Mouse (Mus musculus): ENCODE data around the gene Nt5dc3. TPM values are rescaled to one million over a fixed set of nuclear protein-coding genes. Genes with fewer than 3 reads are reported as not detected.

Gene Nt5dc3
- total RNA-seq (2021), result 10 to 100 TPM; 71.2 to 71.8 TPM
- long read RNA-seq, experiment 1, full-length matches to known transcripts, result 6 of 30 reads
- long read RNA-seq, experiment 1, partial matches to known transcripts, result 1 of 30 reads
- long read RNA-seq, experiment 1, other reads (novel, unspliced or antisense), result 23 of 30 reads
- long read RNA-seq, experiment 2, full-length matches to known transcripts, result 3 of 21 reads
- long read RNA-seq, experiment 2, partial matches to known transcripts, result 1 of 21 reads
- long read RNA-seq, experiment 2, other reads (novel, unspliced or antisense), result 17 of 21 reads

GRCm38 (mm10) chr10:86778398-86779116, at the start of gene Nt5dc3:
Gene Nt5dc3, plus strand, starts transcription at chr10:86779005.
- intact Hi-C loops (cut with DNase I), result loop anchor here (2.0 to 5.0 kb wide), 2 partner anchors 74 to 194 kb away; partner anchors contain the start of genes Hsp90b1 and Ttc41
- peak; percentile 91 to 93 for DNase-seq (ENCODE audit: low spot score in 2 of 2)

- peak; percentile 89 for DNase-seq (ENCODE audit: low spot score in 2 of 2)
- intact Hi-C loops (cut with DNase I), result no loop called here
Observed at GRCm38 (mm10) chr10:86730823-86731499, 47.8 kb upstream of the Nt5dc3 start.

- intact Hi-C loops (cut with DNase I), result no loop called here
Observed at GRCm38 (mm10) chr10:86731500-86731863, 47.3 kb upstream of the Nt5dc3 start.

GRCm38 (mm10) chr10:86735036-86735435, 43.8 kb upstream of the Nt5dc3 start:
- no peak for DNase-seq (ENCODE audit: low spot score in 2 of 2)
- intact Hi-C loops (cut with DNase I), result no loop called here

More at GRCm38 (mm10) chr10:86731500-86731863, 47.3 kb upstream of the Nt5dc3 start:
- no peak for DNase-seq (ENCODE audit: low spot score in 2 of 2)

GRCm38 (mm10) chr10:86742918-86743317, 35.9 kb upstream of the Nt5dc3 start:
- no peak for DNase-seq (ENCODE audit: low spot score in 2 of 2)
- intact Hi-C loops (cut with DNase I), result no loop called here

- intact Hi-C loops (cut with DNase I), result no loop called here
Observed at GRCm38 (mm10) chr10:86744306-86744705, 34.5 kb upstream of the Nt5dc3 start.

GRCm38 (mm10) chr10:86755816-86756502, 22.8 kb upstream of the Nt5dc3 start:
- intact Hi-C loops (cut with DNase I), result no loop called here
- DNase-seq (ENCODE audit: low spot score in 2 of 2), result no peak

More at GRCm38 (mm10) chr10:86744306-86744705, 34.5 kb upstream of the Nt5dc3 start:
- no peak for DNase-seq (ENCODE audit: low spot score in 2 of 2)

- DNase-seq (ENCODE audit: low spot score in 2 of 2), result no peak
- intact Hi-C loops (cut with DNase I), result no loop called here
Observed at GRCm38 (mm10) chr10:86757724-86758123, 21.1 kb upstream of the Nt5dc3 start.

GRCm38 (mm10) chr10:86758211-86758610, 20.6 kb upstream of the Nt5dc3 start:
- intact Hi-C loops (cut with DNase I), result no loop called here
- no peak for DNase-seq (ENCODE audit: low spot score in 2 of 2)

GRCm38 (mm10) chr10:86761236-86761635, 17.6 kb upstream of the Nt5dc3 start:
- intact Hi-C loops (cut with DNase I), result no loop called here
- no peak for DNase-seq (ENCODE audit: low spot score in 2 of 2)

- DNase-seq (ENCODE audit: low spot score in 2 of 2), result no peak
- intact Hi-C loops (cut with DNase I), result no loop called here
Observed at GRCm38 (mm10) chr10:86761722-86762383, 17.0 kb upstream of the Nt5dc3 start.

GRCm38 (mm10) chr10:86762384-86762730, 16.4 kb upstream of the Nt5dc3 start:
- DNase-seq (ENCODE audit: low spot score in 2 of 2), result no peak
- intact Hi-C loops (cut with DNase I), result no loop called here

GRCm38 (mm10) chr10:86763672-86764071, 15.1 kb upstream of the Nt5dc3 start, which contains the start of gene Gm49358:
Gene Gm49358, plus strand, starts transcription at chr10:86763972.
- intact Hi-C loops (cut with DNase I), result no loop called here
- no peak for DNase-seq (ENCODE audit: low spot score in 2 of 2)

- intact Hi-C loops (cut with DNase I), result no loop called here
- DNase-seq (ENCODE audit: low spot score in 2 of 2), result no peak
Observed at GRCm38 (mm10) chr10:86765344-86765966, 13.3 kb upstream of the Nt5dc3 start.

GRCm38 (mm10) chr10:86769216-86769615, 9.6 kb upstream of the Nt5dc3 start:
- intact Hi-C loops (cut with DNase I), result no loop called here
- DNase-seq (ENCODE audit: low spot score in 2 of 2), result no peak

GRCm38 (mm10) chr10:86769797-86770196, 9.0 kb upstream of the Nt5dc3 start:
- no peak for DNase-seq (ENCODE audit: low spot score in 2 of 2)
- intact Hi-C loops (cut with DNase I), result no loop called here

- intact Hi-C loops (cut with DNase I), result no loop called here
- no peak for DNase-seq (ENCODE audit: low spot score in 2 of 2)
Observed at GRCm38 (mm10) chr10:86771701-86772100, 7.1 kb upstream of the Nt5dc3 start.

GRCm38 (mm10) chr10:86772231-86772631, 6.6 kb upstream of the Nt5dc3 start:
- no peak for DNase-seq (ENCODE audit: low spot score in 2 of 2)
- intact Hi-C loops (cut with DNase I), result no loop called here

- DNase-seq (ENCODE audit: low spot score in 2 of 2), result no peak
- intact Hi-C loops (cut with DNase I), result no loop called here
Observed at GRCm38 (mm10) chr10:86773360-86773759, 5.4 kb upstream of the Nt5dc3 start.
